Mouse (Mus musculus) embryonic facial prominence, embryonic 14.5 days (tissue): Measurements from ENCODE around the gene Olfr106-ps. TPM values are rescaled to one million over a fixed set of nuclear protein-coding genes. Genes with fewer than 3 reads are reported as not detected.

ENCODE experiments used
- ATAC-seq: fragments of 200-750 bp; cut with Nextera tagmentation; 2 replicates; pipeline ENCODE4 v1.8.0; 2017; ENCODE audit warnings: low read depth, moderate number of reproducible peaks, moderate TSS enrichment
- DNase-seq: peaks from one replicate; pipeline ENCODE4 v3.0.0-alpha.2; 2015; ENCODE audit warnings: low spot score
- H3K27ac ChIP-seq: fragments of 300-500 bp; sonication (generic); replicated peaks from 2 replicates; pipeline ENCODE4 v1.5.1; 2014; ENCODE audit warnings: low read depth, mild to moderate bottlenecking, low read length, moderate library complexity
- H3K27me3 ChIP-seq: fragments of 300-500 bp; sonication (generic); replicated peaks from 2 replicates; pipeline ENCODE4 v1.6.1; 2014; ENCODE audit warnings: low read length; ENCODE audit not compliant: control insufficient read depth, insufficient read depth
- H3K36me3 ChIP-seq: fragments of 300-500 bp; sonication (generic); 2 replicates; pipeline ENCODE4 v1.6.1; 2014; ENCODE audit warnings: low read length, mixed read lengths; ENCODE audit not compliant: control insufficient read depth, insufficient read depth
- H3K4me1 ChIP-seq: fragments of 300-500 bp; sonication (generic); 2 replicates; pipeline ENCODE4 v1.6.1; 2014; ENCODE audit warnings: antibody characterized with exemption, low read length; ENCODE audit not compliant: control insufficient read depth, insufficient read depth
- H3K4me2 ChIP-seq: fragments of 300-500 bp; sonication (generic); 2 replicates; pipeline ENCODE4 v1.6.1; 2014; ENCODE audit warnings: low read depth, mild to moderate bottlenecking, low read length, moderate library complexity, mixed read lengths
- H3K4me3 ChIP-seq: fragments of 300-500 bp; sonication (generic); 2 replicates; pipeline ENCODE4 v1.5.1; 2014; ENCODE audit warnings: low read depth, mild to moderate bottlenecking, low read length
- H3K9ac ChIP-seq: fragments of 300-500 bp; sonication (generic); 2 replicates; pipeline ENCODE4 v1.6.1; 2014; ENCODE audit warnings: low read depth, mild to moderate bottlenecking, low read length, moderate library complexity, mixed read lengths
- H3K9me3 ChIP-seq: fragments of 300-500 bp; sonication (generic); 2 replicates; pipeline ENCODE4 v1.6.1; 2016; ENCODE audit warnings: low read length; ENCODE audit not compliant: control insufficient read depth
- WGBS: fragments of 180-500 bp; shearing (Covaris S2); extraction: QIAGEN DNeasy Blood & Tissue Kit; methylation state at CpG from one replicate; pipeline ENCODE4 v1.1.7; 2014; 5-methylcytosine and 5-hydroxymethylcytosine counted together
- polyA plus RNA-seq: library from polyadenylated mRNA; unstranded; fragments of >200 nt; fragmentation: Nextera tagmentation; extraction: Ambion mirVana; gene quantifications from 2 replicates; pipeline ENCODE4 v1.2.1, GENCODE M21; 2014

Olfr106-ps gene
- polyA plus RNA-seq, result not detected in 2 replicates

DNA sequence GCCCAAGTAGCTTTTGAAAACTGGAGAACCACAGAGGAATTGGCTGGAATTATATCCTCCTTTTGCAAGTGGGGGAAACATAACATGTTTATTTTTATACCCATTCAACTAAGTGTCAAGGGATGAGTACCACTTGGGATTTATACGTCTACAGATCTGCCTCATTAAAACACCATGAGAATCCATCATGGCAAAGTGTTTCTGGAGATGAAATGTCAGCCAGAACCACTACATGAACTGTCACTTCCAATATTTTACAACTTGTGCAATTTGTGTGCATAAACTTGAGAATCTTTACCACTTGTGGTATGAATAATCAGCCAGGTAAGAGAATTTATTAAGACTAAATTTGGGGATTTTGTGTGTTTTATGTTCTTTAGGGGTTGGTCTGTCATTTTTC is at the start of gene Olfr106-ps:
Olfr106-ps (plus strand) TSS at position 301 of the 400 bp plus-strand sequence.
- 70% methylated on average over 1 of the region's 1 CpGs for WGBS
- DNase-seq (no peak), ATAC-seq (no peak)
- H3K27ac ChIP-seq, result no peak within 1 kb of the TSS
- no peaks in the 10 kb centered on the region for H3K9me3 ChIP-seq
- no peaks in the 10 kb centered on the region for H3K4me1 ChIP-seq
- H3K9ac ChIP-seq, result no peak within 1 kb of the TSS
- H3K27me3 ChIP-seq, result no peaks in the 10 kb centered on the region
- no peaks in the 10 kb centered on the region for H3K36me3 ChIP-seq
- no peak within 1 kb of the TSS for H3K4me3 ChIP-seq
- no peak within 1 kb of the TSS for H3K4me2 ChIP-seq

DNA sequence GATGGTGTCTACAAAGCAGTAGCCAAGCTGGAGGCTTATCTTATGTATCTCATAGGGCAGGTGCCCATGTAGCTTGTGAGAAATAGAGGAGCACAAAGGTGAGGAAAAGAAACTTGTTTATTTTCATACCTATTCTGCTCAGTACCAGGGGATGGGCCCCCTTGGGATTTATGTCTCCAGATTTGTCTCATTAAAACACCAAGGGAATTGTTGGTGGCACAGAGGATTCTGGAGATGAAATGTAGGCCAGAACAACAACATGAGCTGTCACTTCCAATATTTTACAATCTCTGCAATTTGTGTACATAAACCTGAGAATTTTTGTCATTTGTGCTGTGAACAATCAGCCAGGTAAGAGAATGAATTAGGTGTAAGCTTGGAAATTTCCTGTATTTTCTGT is 30.9 kb upstream of the Olfr106-ps start, which contains the start of gene Olfr104-ps:
Olfr104-ps (plus strand) TSS at position 301 of the 400 bp plus-strand sequence.
- 0 out of 2 replicates have a peak, but pooled peaks cover 6% of the 10 kb centered on the region for H3K9me3 ChIP-seq
- H3K4me3 ChIP-seq, result no peak within 1 kb of the TSS
- no peak within 1 kb of the TSS for H3K4me2 ChIP-seq
- no peak within 1 kb of the TSS for H3K9ac ChIP-seq
- no peaks in the 10 kb centered on the region for H3K27me3 ChIP-seq
- DNase-seq (no peak), ATAC-seq (no peak)
- H3K4me1 ChIP-seq, result no peaks in the 10 kb centered on the region
- H3K36me3 ChIP-seq, result no peaks in the 10 kb centered on the region
- H3K27ac ChIP-seq, result no peak within 1 kb of the TSS

DNA sequence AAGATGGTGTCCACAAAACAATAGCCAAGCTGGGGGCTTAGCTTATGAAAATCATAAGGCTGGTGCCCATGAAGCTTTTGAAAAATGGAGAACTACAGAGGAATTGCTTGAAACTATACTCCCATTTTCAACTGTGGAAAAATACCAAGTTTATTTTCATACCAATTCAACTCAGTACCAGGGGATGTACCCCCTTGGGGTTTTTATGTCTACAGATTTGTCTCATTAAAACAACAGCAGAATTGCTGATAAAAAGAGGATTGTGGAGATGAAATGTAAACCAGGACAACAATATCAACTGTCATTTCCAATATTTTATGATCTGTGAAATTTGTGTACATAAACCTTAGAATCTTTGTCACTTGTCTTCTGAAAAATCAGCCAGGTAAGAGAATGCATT is 11.5 kb upstream of the Olfr106-ps start, which contains the start of gene Olfr105-ps:
Olfr105-ps (plus strand) TSS at position 301 of the 400 bp plus-strand sequence.
- H3K9me3 ChIP-seq, result no peaks in the 10 kb centered on the region
- DNase-seq, result no peak

DNA sequence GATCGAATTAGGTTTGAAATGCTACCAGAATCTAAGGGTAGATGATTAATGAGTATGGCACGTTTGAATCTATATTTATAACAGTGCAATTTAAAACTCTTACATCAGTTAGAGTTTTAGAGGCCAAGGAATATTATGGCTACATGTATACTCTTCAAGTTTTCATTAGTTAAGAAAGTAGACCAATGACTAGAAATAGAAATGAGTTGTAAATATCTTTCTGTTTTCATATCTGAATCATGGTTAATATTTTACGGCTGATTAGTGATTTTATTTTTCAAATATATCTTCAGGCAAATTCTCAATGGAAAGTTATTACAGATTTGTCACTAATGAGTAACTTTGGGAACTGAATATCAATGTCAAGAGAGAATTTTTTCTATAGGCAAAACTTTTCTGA is 8.7 kb downstream of the Olfr106-ps start, which contains the start of gene Olfr107:
Olfr107 (plus strand) TSS at position 301 of the 400 bp plus-strand sequence.
- H3K36me3 ChIP-seq, result no peaks in the 10 kb centered on the region
- no peak within 1 kb of the TSS for H3K27ac ChIP-seq
- WGBS, result 75% methylated on average over 3 of the region's 3 CpGs
- DNase-seq (no peak), ATAC-seq (no peak)
- H3K27me3 ChIP-seq, result no peaks in the 10 kb centered on the region
- no peak within 1 kb of the TSS for H3K4me2 ChIP-seq
- H3K4me3 ChIP-seq, result no peak within 1 kb of the TSS
- H3K9ac ChIP-seq, result no peak within 1 kb of the TSS
- H3K9me3 ChIP-seq, result no peaks in the 10 kb centered on the region
- H3K4me1 ChIP-seq, result no peaks in the 10 kb centered on the region

More for the DNA sequence above, 11.5 kb upstream of the Olfr106-ps start, which contains the start of gene Olfr105-ps:
- no peaks in the 10 kb centered on the region for H3K4me1 ChIP-seq
- no peak for ATAC-seq
- no peak within 1 kb of the TSS for H3K4me3 ChIP-seq
- no peak within 1 kb of the TSS for H3K9ac ChIP-seq
- H3K4me2 ChIP-seq, result no peak within 1 kb of the TSS
- no peak within 1 kb of the TSS for H3K27ac ChIP-seq
- no peaks in the 10 kb centered on the region for H3K36me3 ChIP-seq
- H3K27me3 ChIP-seq, result no peaks in the 10 kb centered on the region

DNA sequence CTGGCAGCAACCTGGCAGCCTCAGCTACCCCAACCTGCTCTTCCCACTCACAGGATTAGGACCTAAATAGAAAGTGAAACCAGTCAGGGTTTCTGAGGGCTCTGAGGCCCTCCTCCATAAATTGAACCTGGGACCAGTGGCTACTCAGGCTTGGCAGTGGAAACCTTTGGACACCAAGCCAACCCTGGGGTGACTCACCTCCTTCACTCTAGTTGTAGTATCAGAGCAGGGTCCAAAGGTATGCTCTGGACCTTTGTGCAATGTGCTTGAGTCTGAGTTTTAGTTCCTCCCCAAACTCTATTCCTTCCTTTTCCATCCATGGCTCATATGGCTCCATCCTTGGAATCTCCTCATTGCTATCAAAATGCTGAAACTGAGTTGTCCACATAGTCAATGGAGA is 23.2 kb downstream of the Olfr106-ps start:
- Histone ChIP-seq H3K36me3 (no peaks in the 10 kb centered on the region), H3K27me3 (no peaks in the 10 kb centered on the region), H3K9me3 (0 out of 2 replicates have a peak, but pooled peaks cover 4% of the 10 kb centered on the region), H3K27ac (no peak overlapping the region), H3K4me3 (no peak overlapping the region), H3K4me1 (no peaks in the 10 kb centered on the region), H3K4me2 (no peak overlapping the region), H3K9ac (no peak overlapping the region)
- ATAC-seq (no peak), DNase-seq (no peak)

DNA sequence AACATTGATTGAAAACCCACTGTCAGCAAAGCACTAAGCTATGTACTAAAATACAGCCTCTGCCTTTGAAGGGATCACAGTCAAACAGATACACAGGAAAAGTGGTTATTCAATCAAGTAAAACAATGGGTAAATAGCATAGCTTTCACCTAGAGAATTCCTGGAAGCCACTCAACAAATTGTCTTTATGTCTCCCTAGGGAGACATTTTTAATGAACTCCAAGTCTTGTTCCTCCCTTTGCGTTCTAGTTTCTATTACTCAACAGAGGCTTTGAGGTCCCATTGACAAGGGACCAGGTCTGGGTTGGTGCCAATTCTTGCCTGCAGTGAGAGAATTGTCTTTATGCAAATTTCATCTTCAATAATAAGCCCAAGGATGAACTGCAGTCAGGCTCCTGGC is 55.0 kb downstream of the Olfr106-ps start, which contains the start of gene Olfr108:
Olfr108 (plus strand) TSS at position 301 of the 400 bp plus-strand sequence.
- DNase-seq, result no peak
- ATAC-seq, result no peak
- Histone ChIP-seq H3K36me3 (no peaks in the 10 kb centered on the region), H3K27me3 (no peaks in the 10 kb centered on the region), H3K27ac (no peak within 1 kb of the TSS), H3K4me2 (no peak within 1 kb of the TSS), H3K4me1 (no peaks in the 10 kb centered on the region), H3K9ac (no peak within 1 kb of the TSS), H3K9me3 (no peaks in the 10 kb centered on the region), H3K4me3 (no peak within 1 kb of the TSS)
- WGBS, result 92% methylated on average over 1 of the region's 1 CpGs

Other genes with a start within 250 kb of the Olfr106-ps start
- gene Olfr93, start 228.9 kb upstream of the Olfr106-ps start, polyA plus RNA-seq, result not detected in 2 replicates
- 0.22 TPM in 1 of 2 replicates, not detected in the other for gene Ubd, start 196.5 kb upstream of the Olfr106-ps start, polyA plus RNA-seq
- gene Olfr94, start 189.4 kb upstream of the Olfr106-ps start, polyA plus RNA-seq, result 0.10 and 0.21 TPM in 2 replicates
- gene Olfr95, start 177.3 kb upstream of the Olfr106-ps start, polyA plus RNA-seq, result not detected in 2 replicates
- gene Olfr96, start 170.2 kb upstream of the Olfr106-ps start, polyA plus RNA-seq, result 0.29 TPM in 1 of 2 replicates, not detected in the other
- not detected in 2 replicates for gene Olfr97, start 153.1 kb upstream of the Olfr106-ps start, polyA plus RNA-seq
- gene Olfr98, start 126.6 kb upstream of the Olfr106-ps start, polyA plus RNA-seq, result not detected in 2 replicates
- 1.5 and 2.1 TPM in 2 replicates for gene H2-M3, start 120.2 kb upstream of the Olfr106-ps start, polyA plus RNA-seq
- 0.25 TPM in 1 of 2 replicates, not detected in the other for gene Olfr99, start 106.9 kb upstream of the Olfr106-ps start, polyA plus RNA-seq
- gene Olfr101, start 86.1 kb upstream of the Olfr106-ps start, polyA plus RNA-seq, result not detected in 2 replicates
- not detected in 2 replicates for gene Olfr102, start 73.3 kb upstream of the Olfr106-ps start, polyA plus RNA-seq
- 0.18 TPM in 1 of 2 replicates, not detected in the other for gene Olfr103, start 50.7 kb upstream of the Olfr106-ps start, polyA plus RNA-seq
- 0.08 TPM in 1 of 2 replicates, not detected in the other for gene Olfr104-ps, start 30.8 kb upstream of the Olfr106-ps start, polyA plus RNA-seq
- gene Olfr105-ps, start 11.4 kb upstream of the Olfr106-ps start, polyA plus RNA-seq, result not detected in 2 replicates
- not detected in 2 replicates for gene Olfr107, start 8.8 kb downstream of the Olfr106-ps start, polyA plus RNA-seq
- gene Olfr108, start 55.1 kb downstream of the Olfr106-ps start, polyA plus RNA-seq, result not detected in 2 replicates
- not detected in 2 replicates for gene Olfr109, start 68.5 kb downstream of the Olfr106-ps start, polyA plus RNA-seq
- not detected in 2 replicates for gene H2-M2, start 93.2 kb downstream of the Olfr106-ps start, polyA plus RNA-seq
- 0.12 TPM in 1 of 2 replicates, not detected in the other for gene Olfr110, start 102.1 kb downstream of the Olfr106-ps start, polyA plus RNA-seq
- gene Olfr111, start 117.6 kb downstream of the Olfr106-ps start, polyA plus RNA-seq, result not detected in 2 replicates
- gene Olfr112, start 179.1 kb downstream of the Olfr106-ps start, polyA plus RNA-seq, result not detected in 2 replicates
- not detected in 2 replicates for gene Olfr113, start 187.3 kb downstream of the Olfr106-ps start, polyA plus RNA-seq
- gene Olfr114, start 202.3 kb downstream of the Olfr106-ps start, polyA plus RNA-seq, result not detected in 2 replicates
- not detected in 2 replicates for gene Olfr115, start 236.7 kb downstream of the Olfr106-ps start, polyA plus RNA-seq
- gene Olfr116, start 236.8 kb downstream of the Olfr106-ps start, polyA plus RNA-seq, result not detected in 2 replicates